Mouse (Mus musculus) left cerebral cortex, adult 9 months (tissue): Measurements from ENCODE around the gene Clec10a.
A peak's percentile ranks its signal among the peaks of the same experiment; 100 is the strongest.

Experiments
- DNase-seq, 2 experiments: peaks; one replicate each; pipeline ENCODE4 v3.0.0; 2022; ENCODE audit warnings: low spot score in 2 of 2

The Clec10a gene

GRCm38 (mm10) chr11:70218039-70218438 lies 62.0 kb downstream of the Clec10a start:
- DNase-seq: no peak

GRCm38 (mm10) chr11:70218741-70219470 lies 62.9 kb downstream of the Clec10a start:
- DNase-seq: no peak

GRCm38 (mm10) chr11:70219873-70220272 lies 63.9 kb downstream of the Clec10a start:
- DNase-seq: no peak

- DNase-seq: peak in 1 of 2 experiments; percentile 38
These were observed 64.3 kb downstream of the Clec10a start for GRCm38 (mm10) chr11:70220323-70220722.
